Mouse (Mus musculus): ENCODE data around the gene Klk10. TPM values are rescaled to one million over a fixed set of nuclear protein-coding genes. Genes with fewer than 3 reads are reported as not detected.
A peak's percentile ranks its signal among the peaks of the same experiment; 100 is the strongest.

Klk10 gene
- polyA plus RNA-seq, 1 experiment from 2014 or later: 0.46 TPM

- Histone ChIP-seq H3K4me1 (replicated peaks; ENCODE audit: insufficient read depth, low read length) (no peaks in the 10 kb centered on the region), H3K27ac (no peak overlapping the region), H3K4me2 (ENCODE audit: low read length) (no peak overlapping the region), H3K9ac (ENCODE audit: low read depth, low read length) (no peak overlapping the region), H3K36me3 (ENCODE audit: insufficient read depth, low read length) (no peaks in the 10 kb centered on the region), H3K4me3 (replicated peaks; ENCODE audit: low read depth, low read length) (no peak overlapping the region), H3K27me3 (ENCODE audit: insufficient read depth, low read length) (no peaks in the 10 kb centered on the region), H3K9me3 (replicated peaks; ENCODE audit: low read length) (no peaks in the 10 kb centered on the region)
- DNase-seq (ENCODE audit: low spot score) (no peak), ATAC-seq (replicated peaks; ENCODE audit: low FRiP score, low read depth) (no peak)
- 76% methylated on average over 3 of the region's 3 CpGs for WGBS
- no peak for TF ChIP-seq CTCF (IDR thresholded peaks at IDR 0.05; ENCODE audit: low read depth)
Observed at GRCm38 (mm10) chr7:43788096-43788495, 7.3 kb downstream of the Klk10 start.

GRCm38 (mm10) chr7:43789295-43789694, 8.5 kb downstream of the Klk10 start:
- WGBS: 59% methylated on average over 2 of the region's 2 CpGs
- no peak overlapping the region for H3K9ac ChIP-seq (ENCODE audit: low read depth, low read length)
- no peaks in the 10 kb centered on the region for H3K36me3 ChIP-seq (ENCODE audit: insufficient read depth, low read length)
- ATAC-seq (replicated peaks; ENCODE audit: low FRiP score, low read depth): no peak
- no peak overlapping the region for H3K4me2 ChIP-seq (ENCODE audit: low read length)
- DNase-seq (ENCODE audit: low spot score): peak; percentile 10
- no peaks in the 10 kb centered on the region for H3K9me3 ChIP-seq (replicated peaks; ENCODE audit: low read length)
- H3K27ac ChIP-seq: no peak overlapping the region
- H3K27me3 ChIP-seq (ENCODE audit: insufficient read depth, low read length): no peaks in the 10 kb centered on the region
- H3K4me3 ChIP-seq (replicated peaks; ENCODE audit: low read depth, low read length): no peak overlapping the region
- H3K4me1 ChIP-seq (replicated peaks; ENCODE audit: insufficient read depth, low read length): no peaks in the 10 kb centered on the region
- TF ChIP-seq CTCF (IDR thresholded peaks at IDR 0.05; ENCODE audit: low read depth): peak; percentile 41; the same call in 1 of the 2 replicates

GRCm38 (mm10) chr7:43791591-43791990, 10.8 kb downstream of the Klk10 start, which contains the start of gene Klk9:
Gene Klk9, plus strand, starts transcription at chr7:43791891.
- no peak for ATAC-seq (replicated peaks; ENCODE audit: low FRiP score, low read depth)
- peaks cover 3% of the 10 kb centered on the region for H3K4me1 ChIP-seq (replicated peaks; ENCODE audit: insufficient read depth, low read length)
- H3K27me3 ChIP-seq (ENCODE audit: insufficient read depth, low read length): no peaks in the 10 kb centered on the region
- no peaks in the 10 kb centered on the region for H3K9me3 ChIP-seq (replicated peaks; ENCODE audit: low read length)
- no peak within 1 kb of the TSS for H3K4me3 ChIP-seq (replicated peaks; ENCODE audit: low read depth, low read length)
- DNase-seq (ENCODE audit: low spot score): no peak
- H3K27ac ChIP-seq: no peak within 1 kb of the TSS
- no peaks in the 10 kb centered on the region for H3K36me3 ChIP-seq (ENCODE audit: insufficient read depth, low read length)
- 76% methylated on average over 7 of the region's 7 CpGs for WGBS
- TF ChIP-seq CTCF (IDR thresholded peaks at IDR 0.05; ENCODE audit: low read depth): no peak
- no peak within 1 kb of the TSS for H3K4me2 ChIP-seq (ENCODE audit: low read length)
- H3K9ac ChIP-seq (ENCODE audit: low read depth, low read length): no peak within 1 kb of the TSS

GRCm38 (mm10) chr7:43796355-43796754, 15.5 kb downstream of the Klk10 start:
- WGBS: 4% methylated on average over 8 of the region's 8 CpGs
- H3K4me2 ChIP-seq (ENCODE audit: low read length): peak overlapping the region; percentile 93

GRCm38 (mm10) chr7:43797333-43797769, 16.5 kb downstream of the Klk10 start, which contains the start of gene Klk8:
Gene Klk8, plus strand, starts transcription at chr7:43797577.
- Histone ChIP-seq H3K27me3 (ENCODE audit: insufficient read depth, low read length) (no peaks in the 10 kb centered on the region), H3K4me1 (replicated peaks; ENCODE audit: insufficient read depth, low read length) (peaks cover 6% of the 10 kb centered on the region), H3K4me3 (replicated peaks; ENCODE audit: low read depth, low read length) (peak within 1 kb of the TSS; percentile 49), H3K9ac (ENCODE audit: low read depth, low read length) (peak within 1 kb of the TSS; percentile 47), H3K27ac (no peak within 1 kb of the TSS), H3K36me3 (ENCODE audit: insufficient read depth, low read length) (no peaks in the 10 kb centered on the region), H3K9me3 (replicated peaks; ENCODE audit: low read length) (no peaks in the 10 kb centered on the region), H3K4me2 (ENCODE audit: low read length) (peak within 1 kb of the TSS; percentile 93)
- WGBS: 0% methylated on average over 28 of the region's 28 CpGs
- no peak for TF ChIP-seq CTCF (IDR thresholded peaks at IDR 0.05; ENCODE audit: low read depth)
- DNase-seq (ENCODE audit: low spot score) (peak; percentile 27), ATAC-seq (replicated peaks; ENCODE audit: low FRiP score, low read depth) (peak; percentile 47)

More at GRCm38 (mm10) chr7:43796355-43796754, 15.5 kb downstream of the Klk10 start:
- Histone ChIP-seq H3K27ac (no peak overlapping the region), H3K27me3 (ENCODE audit: insufficient read depth, low read length) (no peaks in the 10 kb centered on the region), H3K9me3 (replicated peaks; ENCODE audit: low read length) (no peaks in the 10 kb centered on the region), H3K36me3 (ENCODE audit: insufficient read depth, low read length) (no peaks in the 10 kb centered on the region), H3K4me1 (replicated peaks; ENCODE audit: insufficient read depth, low read length) (peaks cover 6% of the 10 kb centered on the region), H3K9ac (ENCODE audit: low read depth, low read length) (peak overlapping the region; percentile 47; the same call in 1 of the 2 replicates), H3K4me3 (replicated peaks; ENCODE audit: low read depth, low read length) (peak overlapping the region; percentile 49)
- DNase-seq (ENCODE audit: low spot score): peak; percentile 38
- peak; percentile 3; the same call in 1 of the 2 replicates for ATAC-seq (replicated peaks; ENCODE audit: low FRiP score, low read depth)
- TF ChIP-seq CTCF (IDR thresholded peaks at IDR 0.05; ENCODE audit: low read depth): no peak

GRCm38 (mm10) chr7:43797844-43798462, 17.1 kb downstream of the Klk10 start:
- Histone ChIP-seq H3K4me2 (ENCODE audit: low read length) (peak overlapping the region; percentile 93), H3K4me1 (replicated peaks; ENCODE audit: insufficient read depth, low read length) (peaks cover 6% of the 10 kb centered on the region), H3K4me3 (replicated peaks; ENCODE audit: low read depth, low read length) (peak overlapping the region; percentile 49), H3K9ac (ENCODE audit: low read depth, low read length) (peak overlapping the region; percentile 47; the same call in 1 of the 2 replicates), H3K27ac (no peak overlapping the region), H3K36me3 (ENCODE audit: insufficient read depth, low read length) (no peaks in the 10 kb centered on the region), H3K27me3 (ENCODE audit: insufficient read depth, low read length) (no peaks in the 10 kb centered on the region), H3K9me3 (replicated peaks; ENCODE audit: low read length) (no peaks in the 10 kb centered on the region)
- no peak for TF ChIP-seq CTCF (IDR thresholded peaks at IDR 0.05; ENCODE audit: low read depth)
- WGBS: 37% methylated on average over 13 of the region's 13 CpGs
- peak; percentile 29 for DNase-seq (ENCODE audit: low spot score)
- ATAC-seq (replicated peaks; ENCODE audit: low FRiP score, low read depth): peak; percentile 44

Data from kidney, postnatal 0 days (tissue).